Mouse (Mus musculus) lung, postnatal 0 days (tissue): Measurements from ENCODE around the gene Tdp2.

Source experiments
- CTCF ChIP-seq: IDR thresholded peaks from 2 replicates; pipeline ENCODE4 v1.5.1; 2016; ENCODE audit warnings: antibody characterized with exemption, mild to moderate bottlenecking
- EP300 ChIP-seq: IDR thresholded peaks from 2 replicates; pipeline ENCODE4 v1.6.1; 2016; ENCODE audit warnings: antibody characterized with exemption, mild to moderate bottlenecking, control low read depth

GRCm38 (mm10) chr13:24799378-24799777 is 32.1 kb upstream of the Tdp2 start:
- TF ChIP-seq EP300 (no peak), CTCF (no peak)
